Mouse (Mus musculus): ENCODE results near the gene Ier5l. TPM values are rescaled to one million over a fixed set of nuclear protein-coding genes. Genes with fewer than 3 reads are reported as not detected.

Ier5l gene
- polyA plus RNA-seq, 1 experiment from 2014 or later: 2.0 TPM

GRCm38 (mm10) chr2:30446891-30447826 is 26.9 kb downstream of the Ier5l start:
- H3K4me3 ChIP-seq (replicated peaks): no peak overlapping the region
- H3K27me3 ChIP-seq: no peaks in the 10 kb centered on the region
- 90% methylated on average over 10 of the region's 10 CpGs for WGBS
- H3K27ac ChIP-seq: peak overlapping the region; percentile 9; the same call in 1 of the 2 replicates
- no peaks in the 10 kb centered on the region for H3K9me3 ChIP-seq
- H3K4me2 ChIP-seq (replicated peaks): no peak overlapping the region
- H3K9ac ChIP-seq (replicated peaks): no peak overlapping the region
- no peak for ATAC-seq
- H3K36me3 ChIP-seq: peaks cover 74% of the 10 kb centered on the region
- peaks cover 28% of the 10 kb centered on the region for H3K4me1 ChIP-seq (replicated peaks)

- peaks cover 47% of the 10 kb centered on the region for H3K4me1 ChIP-seq (replicated peaks)
Measured at GRCm38 (mm10) chr2:30445312-30445711, 28.7 kb downstream of the Ier5l start.

GRCm38 (mm10) chr2:30444450-30444849 is 29.6 kb downstream of the Ier5l start:
- peaks cover 70% of the 10 kb centered on the region for H3K36me3 ChIP-seq

More at GRCm38 (mm10) chr2:30445312-30445711, 28.7 kb downstream of the Ier5l start:
- Histone ChIP-seq H3K36me3 (peaks cover 71% of the 10 kb centered on the region), H3K4me2 (replicated peaks) (no peak overlapping the region), H3K9ac (replicated peaks) (peak overlapping the region; percentile 44; the same call in 1 of the 2 replicates), H3K9me3 (no peaks in the 10 kb centered on the region), H3K4me3 (replicated peaks) (no peak overlapping the region), H3K27ac (peak overlapping the region; percentile 53), H3K27me3 (no peaks in the 10 kb centered on the region)
- no peak for ATAC-seq
- 21% methylated on average over 2 of the region's 2 CpGs for WGBS

GRCm38 (mm10) chr2:30444006-30444405 is 30.0 kb downstream of the Ier5l start:
- Histone ChIP-seq H3K9ac (replicated peaks) (no peak overlapping the region), H3K9me3 (no peaks in the 10 kb centered on the region), H3K4me1 (replicated peaks) (peaks cover 52% of the 10 kb centered on the region), H3K27me3 (no peaks in the 10 kb centered on the region), H3K4me3 (replicated peaks) (no peak overlapping the region), H3K36me3 (peaks cover 70% of the 10 kb centered on the region), H3K4me2 (replicated peaks) (no peak overlapping the region), H3K27ac (0 out of 2 replicates have a peak overlapping the region, but pooled peaks have one; percentile 48)
- 90% methylated on average over 5 of the region's 5 CpGs for WGBS
- no peak for ATAC-seq

More at GRCm38 (mm10) chr2:30444450-30444849, 29.6 kb downstream of the Ier5l start:
- Histone ChIP-seq H3K4me2 (replicated peaks) (no peak overlapping the region), H3K4me1 (replicated peaks) (peaks cover 52% of the 10 kb centered on the region), H3K9me3 (no peaks in the 10 kb centered on the region), H3K9ac (replicated peaks) (no peak overlapping the region), H3K27ac (0 out of 2 replicates have a peak overlapping the region, but pooled peaks have one; percentile 53), H3K27me3 (no peaks in the 10 kb centered on the region), H3K4me3 (replicated peaks) (no peak overlapping the region)
- no peak for ATAC-seq

DNA sequence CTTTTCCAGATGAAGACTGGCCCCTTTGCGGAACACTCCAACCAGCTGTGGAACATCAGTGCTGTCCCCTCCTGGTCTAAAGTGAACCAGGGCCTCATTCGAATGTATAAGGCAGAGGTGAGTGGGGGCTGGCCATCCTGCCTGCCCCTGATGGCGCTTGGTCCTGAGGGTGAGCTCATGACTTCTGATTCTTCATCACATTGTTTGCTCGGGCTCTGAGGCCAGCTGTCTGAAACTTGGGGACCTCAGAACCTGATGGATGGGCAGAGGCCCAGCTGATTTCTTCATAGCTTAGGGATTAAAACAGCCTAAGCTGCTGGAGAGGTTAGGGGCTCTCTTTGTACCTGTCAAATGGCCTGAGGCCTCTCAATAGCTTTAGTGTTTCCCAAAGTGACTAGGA is 30.7 kb downstream of the Ier5l start:
- 61% methylated on average over 4 of the region's 4 CpGs for WGBS
- H3K27ac ChIP-seq: peak overlapping the region; percentile 97
- H3K4me2 ChIP-seq (replicated peaks): no peak overlapping the region
- no peaks in the 10 kb centered on the region for H3K9me3 ChIP-seq
- H3K27me3 ChIP-seq: no peaks in the 10 kb centered on the region
- H3K36me3 ChIP-seq: peaks cover 71% of the 10 kb centered on the region
- peak overlapping the region; percentile 57 for H3K9ac ChIP-seq (replicated peaks)
- no peak overlapping the region for H3K4me3 ChIP-seq (replicated peaks)
- no peak for ATAC-seq
- peaks cover 52% of the 10 kb centered on the region for H3K4me1 ChIP-seq (replicated peaks)

DNA sequence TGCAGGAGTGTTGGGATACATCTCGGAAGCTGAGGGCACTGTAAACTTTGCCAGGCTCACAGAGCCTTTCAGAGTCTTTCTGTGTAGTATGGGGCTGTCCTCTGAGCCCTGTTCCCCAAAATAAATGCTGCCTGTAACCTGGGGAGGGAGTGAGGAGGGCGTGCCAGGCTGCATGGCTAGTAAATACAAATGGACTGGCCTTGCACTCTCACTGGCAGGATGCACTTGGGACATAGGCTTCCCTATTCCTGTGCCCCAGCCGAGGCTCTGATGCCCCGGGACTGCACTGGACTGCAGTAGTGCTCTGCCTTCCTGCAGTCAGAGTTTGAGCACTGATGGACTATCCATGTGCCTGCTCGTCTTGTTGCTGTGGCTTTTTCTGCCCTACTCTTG is 31.5 kb downstream of the Ier5l start:
- H3K4me3 ChIP-seq (replicated peaks): no peak overlapping the region
- H3K36me3 ChIP-seq: peaks cover 73% of the 10 kb centered on the region
- ATAC-seq: no peak
- 63% methylated on average over 5 of the region's 5 CpGs for WGBS
- H3K27ac ChIP-seq: peak overlapping the region; percentile 97
- H3K4me1 ChIP-seq (replicated peaks): peaks cover 52% of the 10 kb centered on the region
- peak overlapping the region; percentile 39; the same call in 1 of the 2 replicates for H3K4me2 ChIP-seq (replicated peaks)
- H3K9me3 ChIP-seq: no peaks in the 10 kb centered on the region
- no peaks in the 10 kb centered on the region for H3K27me3 ChIP-seq
- peak overlapping the region; percentile 57 for H3K9ac ChIP-seq (replicated peaks)

DNA sequence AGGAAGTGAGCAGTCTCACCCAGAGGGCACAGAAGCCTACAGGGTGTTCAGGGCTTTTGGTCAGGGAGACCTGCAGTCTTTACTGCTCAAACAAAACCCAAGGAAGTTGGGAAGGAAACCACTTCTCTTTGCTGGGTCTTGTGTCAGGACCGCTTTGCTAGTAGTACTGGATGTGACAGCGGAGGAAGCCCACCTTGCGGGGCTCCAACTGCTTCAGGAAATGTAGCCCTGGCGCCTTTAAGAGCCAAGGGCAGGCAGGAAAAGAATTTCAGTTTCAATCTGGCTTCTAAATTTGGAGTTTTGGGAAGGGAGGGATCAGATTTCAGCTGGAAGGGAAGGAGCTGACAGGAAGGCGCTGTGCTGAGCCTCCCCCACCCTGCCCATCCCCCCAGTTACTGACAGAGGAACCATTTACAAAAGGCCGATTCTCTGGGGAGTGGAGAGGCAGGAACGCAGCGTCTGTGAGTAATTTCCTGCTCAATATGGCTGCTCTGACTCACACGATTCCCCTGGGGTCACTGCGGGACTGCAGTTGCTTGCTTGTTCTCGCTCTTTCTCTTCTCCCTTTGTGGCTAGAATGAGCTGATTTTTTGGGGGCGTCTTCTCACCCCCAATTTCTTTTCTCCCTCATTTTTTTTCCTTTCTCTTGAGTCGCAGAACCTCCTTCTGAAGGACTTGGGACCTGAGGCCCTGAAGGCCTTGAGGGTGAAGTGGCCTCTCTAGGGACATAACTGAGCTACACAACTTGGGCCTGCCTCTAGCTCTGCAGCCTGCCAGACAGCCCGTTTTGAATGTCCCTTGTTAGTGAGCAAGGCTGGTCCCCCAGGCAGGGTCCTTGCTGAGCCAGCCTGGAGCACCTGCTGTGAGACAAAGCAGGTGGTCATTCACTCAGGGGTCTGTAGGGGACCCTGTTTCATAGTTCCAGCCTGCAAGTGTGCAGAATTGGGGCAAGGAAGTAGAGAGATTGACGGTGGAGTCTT is 32.2 kb downstream of the Ier5l start:
- peak overlapping the region; percentile 97 for H3K27ac ChIP-seq
- 3% methylated on average over 15 of the region's 15 CpGs for WGBS

DNA sequence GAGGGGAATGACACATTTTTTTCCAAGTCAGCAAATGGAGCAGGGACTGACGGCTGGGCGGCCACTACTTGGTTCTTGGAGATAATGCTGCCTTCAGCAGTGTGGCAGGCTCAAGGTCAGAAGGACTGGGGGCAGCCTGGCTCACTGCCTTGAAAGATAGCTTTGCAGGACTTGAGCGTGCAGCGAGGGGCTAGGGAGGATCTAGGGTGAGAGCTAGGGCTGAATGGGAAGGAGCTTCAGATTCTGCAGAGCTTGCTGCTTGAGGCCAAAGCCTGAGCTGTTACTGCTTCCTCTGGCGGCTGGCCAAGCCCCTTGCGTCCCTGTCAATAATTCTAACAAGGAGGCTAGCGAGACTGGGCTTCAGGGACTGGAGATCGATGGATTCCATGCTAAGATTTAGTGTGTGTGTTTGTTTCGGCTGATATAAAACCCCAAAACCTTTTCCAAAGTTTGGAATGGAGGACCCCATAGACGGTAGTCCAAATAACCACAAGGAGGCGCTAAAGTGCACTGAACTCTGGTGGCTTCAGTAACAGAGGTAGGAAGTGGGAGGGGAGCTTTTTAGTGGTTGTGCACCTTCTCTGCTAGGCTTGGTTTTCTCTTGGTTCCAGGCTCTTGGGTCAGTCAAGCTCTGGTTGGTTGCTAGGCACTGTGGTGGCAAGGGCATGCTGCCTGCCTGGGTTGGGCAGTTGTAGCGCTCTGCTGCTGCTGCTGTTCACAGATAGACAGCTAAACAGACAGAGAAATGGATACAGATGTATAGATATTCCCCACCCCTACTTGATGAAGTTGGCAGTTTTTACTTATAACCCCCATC is 33.1 kb downstream of the Ier5l start:
- WGBS: 22% methylated on average over 12 of the region's 12 CpGs
- no peaks in the 10 kb centered on the region for H3K27me3 ChIP-seq
- H3K4me3 ChIP-seq (replicated peaks): no peak overlapping the region
- peak overlapping the region; percentile 39 for H3K4me2 ChIP-seq (replicated peaks)
- peaks cover 52% of the 10 kb centered on the region for H3K4me1 ChIP-seq (replicated peaks)
- peaks cover 62% of the 10 kb centered on the region for H3K36me3 ChIP-seq
- H3K27ac ChIP-seq: peak overlapping the region; percentile 97
- no peaks in the 10 kb centered on the region for H3K9me3 ChIP-seq
- peak overlapping the region; percentile 57 for H3K9ac ChIP-seq (replicated peaks)
- ATAC-seq: peak; percentile 61

More for the DNA sequence above, 32.2 kb downstream of the Ier5l start:
- Histone ChIP-seq H3K4me2 (replicated peaks) (peak overlapping the region; percentile 39), H3K9me3 (no peaks in the 10 kb centered on the region), H3K9ac (replicated peaks) (peak overlapping the region; percentile 57), H3K4me3 (replicated peaks) (peak overlapping the region; percentile 7), H3K36me3 (peaks cover 71% of the 10 kb centered on the region), H3K4me1 (replicated peaks) (peaks cover 52% of the 10 kb centered on the region), H3K27me3 (no peaks in the 10 kb centered on the region)
- ATAC-seq: peak; percentile 62

GRCm38 (mm10) chr2:30440211-30440700 is 33.8 kb downstream of the Ier5l start:
- 60% methylated on average over 3 of the region's 3 CpGs for WGBS

DNA sequence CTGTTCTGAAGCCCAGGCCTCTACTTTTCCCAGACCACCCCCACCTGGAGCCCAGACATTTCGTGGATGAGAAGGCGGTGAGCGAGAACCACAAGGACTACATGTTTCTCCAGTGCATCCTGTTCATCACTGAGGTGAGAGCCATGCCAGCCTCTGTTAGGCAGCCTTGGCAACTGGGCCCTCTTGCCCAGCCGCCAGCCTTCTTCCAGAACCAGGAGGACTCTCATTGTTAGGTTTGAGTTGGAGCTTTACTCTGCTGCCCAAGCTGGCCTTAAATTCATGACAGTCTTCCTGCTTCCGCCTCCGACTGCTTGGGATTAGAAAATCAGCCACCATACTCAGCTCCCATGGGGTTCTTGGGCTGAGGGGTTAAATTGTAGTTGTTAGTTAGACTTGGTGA is 34.4 kb downstream of the Ier5l start:
- Histone ChIP-seq H3K27ac (peak overlapping the region; percentile 97; the same call in 1 of the 2 replicates), H3K36me3 (peaks cover 57% of the 10 kb centered on the region), H3K9me3 (no peaks in the 10 kb centered on the region), H3K27me3 (no peaks in the 10 kb centered on the region), H3K4me3 (replicated peaks) (no peak overlapping the region), H3K4me1 (replicated peaks) (peaks cover 41% of the 10 kb centered on the region), H3K9ac (replicated peaks) (no peak overlapping the region), H3K4me2 (replicated peaks) (no peak overlapping the region)
- ATAC-seq: no peak
- 91% methylated on average over 6 of the region's 6 CpGs for WGBS

More at GRCm38 (mm10) chr2:30440211-30440700, 33.8 kb downstream of the Ier5l start:
- Histone ChIP-seq H3K9me3 (no peaks in the 10 kb centered on the region), H3K27ac (peak overlapping the region; percentile 97), H3K36me3 (peaks cover 59% of the 10 kb centered on the region), H3K9ac (replicated peaks) (peak overlapping the region; percentile 41; the same call in 1 of the 2 replicates), H3K27me3 (no peaks in the 10 kb centered on the region), H3K4me1 (replicated peaks) (peaks cover 46% of the 10 kb centered on the region), H3K4me3 (replicated peaks) (no peak overlapping the region), H3K4me2 (replicated peaks) (no peak overlapping the region)
- no peak for ATAC-seq

- no peak for ATAC-seq
- no peaks in the 10 kb centered on the region for H3K27me3 ChIP-seq
- no peak overlapping the region for H3K9ac ChIP-seq (replicated peaks)
- H3K4me1 ChIP-seq (replicated peaks): peaks cover 30% of the 10 kb centered on the region
- no peak overlapping the region for H3K4me2 ChIP-seq (replicated peaks)
- H3K27ac ChIP-seq: no peak overlapping the region
- H3K36me3 ChIP-seq: peaks cover 57% of the 10 kb centered on the region
- 84% methylated on average over 4 of the region's 4 CpGs for WGBS
- H3K9me3 ChIP-seq: no peaks in the 10 kb centered on the region
- H3K4me3 ChIP-seq (replicated peaks): no peak overlapping the region
Measured at GRCm38 (mm10) chr2:30437791-30438190, 36.2 kb downstream of the Ier5l start.
